Mouse (Mus musculus) limb, embryonic 14.5 days (tissue): ENCODE measurements around the gene Cblb. TPM values are rescaled to one million over a fixed set of nuclear protein-coding genes. Genes with fewer than 3 reads are reported as not detected.

Source experiments
- ATAC-seq: fragments of 200-750 bp; cut with Nextera tagmentation; 2 replicates; pipeline ENCODE4 v1.8.0; 2017; ENCODE audit warnings: low read depth, moderate number of reproducible peaks, moderate TSS enrichment; ENCODE audit not compliant: low FRiP score
- DNase-seq: peaks from one replicate; pipeline ENCODE4 v3.0.0-alpha.2; 2015; ENCODE audit warnings: low spot score
- H3K27ac ChIP-seq: fragments of 300-500 bp; sonication (generic); replicated peaks from 2 replicates; pipeline ENCODE4 v1.5.1; 2014; ENCODE audit warnings: low read depth, mild to moderate bottlenecking, low read length, moderate library complexity, mixed read lengths
- H3K27me3 ChIP-seq: fragments of 300-500 bp; sonication (generic); 2 replicates; pipeline ENCODE4 v1.6.1; 2014; ENCODE audit warnings: low read length, mixed read lengths; ENCODE audit not compliant: control insufficient read depth, insufficient read depth
- H3K36me3 ChIP-seq: fragments of 300-500 bp; sonication (generic); 2 replicates; pipeline ENCODE4 v1.6.1; 2014; ENCODE audit warnings: mild to moderate bottlenecking, low read length, moderate library complexity, mixed read lengths; ENCODE audit not compliant: control insufficient read depth, insufficient read depth
- H3K4me1 ChIP-seq: fragments of 300-500 bp; sonication (generic); 2 replicates; pipeline ENCODE4 v1.6.1; 2014; ENCODE audit warnings: antibody characterized with exemption, low read length, mixed read lengths; ENCODE audit not compliant: control insufficient read depth, insufficient read depth
- H3K4me2 ChIP-seq: fragments of 300-500 bp; sonication (generic); replicated peaks from 2 replicates; pipeline ENCODE4 v1.6.1; 2014; ENCODE audit warnings: low read depth, mild to moderate bottlenecking, low read length, moderate library complexity; ENCODE audit not compliant: severe bottlenecking
- H3K4me3 ChIP-seq: fragments of 300-500 bp; sonication (generic); replicated peaks from 2 replicates; pipeline ENCODE4 v1.5.1; 2014; ENCODE audit warnings: low read length
- H3K9ac ChIP-seq: fragments of 300-500 bp; sonication (generic); 2 replicates; pipeline ENCODE4 v1.6.1; 2014; ENCODE audit warnings: mild to moderate bottlenecking, low read depth, low read length, moderate library complexity; ENCODE audit not compliant: severe bottlenecking
- H3K9me3 ChIP-seq: fragments of 300-500 bp; sonication (generic); 2 replicates; pipeline ENCODE4 v1.6.1; 2016; ENCODE audit warnings: low read length; ENCODE audit not compliant: control insufficient read depth
- POLR2A ChIP-seq: fragments of 200-500 bp; IDR thresholded peaks from 2 replicates; pipeline ENCODE4 v1.8.0; 2012; ENCODE audit warnings: inconsistent platforms, mild to moderate bottlenecking, moderate library complexity, borderline replicate concordance; ENCODE audit not compliant: insufficient read depth, insufficient read length; ENCODE audit errors: extremely low read depth
- WGBS: fragments of 180-500 bp; shearing (Covaris S2); extraction: QIAGEN DNeasy Blood & Tissue Kit; methylation state at CpG from one replicate; pipeline ENCODE4 v1.1.7; 2014; 5-methylcytosine and 5-hydroxymethylcytosine counted together
- polyA plus RNA-seq, 2 experiments: library from polyadenylated mRNA; depleted of rRNA in 1 of 2; stranded (reverse) in 1 of 2; unstranded in 1 of 2; fragments of >200 nt; fragmentation: Nextera tagmentation in 1 of 2; extraction: Ambion mirVana in 1 of 2; gene quantifications; 2 replicates each; pipeline versions ENCODE4 v1.2.1 to v1.2.3; 2012 to 2014

Gene Cblb
- polyA plus RNA-seq, 2 experiments = 16.9 to 23.7 TPM

- Histone ChIP-seq H3K4me1 (peaks cover 8% of the 10 kb centered on the region), H3K9ac (no peak overlapping the region), H3K27ac (no peak overlapping the region), H3K4me2 (no peak overlapping the region), H3K27me3 (no peaks in the 10 kb centered on the region), H3K4me3 (no peak overlapping the region), H3K9me3 (no peaks in the 10 kb centered on the region), H3K36me3 (no peaks in the 10 kb centered on the region)
- TF ChIP-seq POLR2A = no peak
- WGBS = 21% methylated on average over 2 of the region's 2 CpGs
- DNase-seq (peak; percentile 16), ATAC-seq (no peak)
Observed at GRCm38 (mm10) chr16:52242144-52242543, 211.1 kb downstream of the Cblb start.

- 82% methylated on average over 2 of the region's 4 CpGs for WGBS
- H3K27me3 ChIP-seq = no peaks in the 10 kb centered on the region
- TF ChIP-seq POLR2A = no peak
- H3K4me3 ChIP-seq = no peak overlapping the region
- ATAC-seq = no peak
- H3K9ac ChIP-seq = no peak overlapping the region
- H3K9me3 ChIP-seq = no peaks in the 10 kb centered on the region
- H3K36me3 ChIP-seq = no peaks in the 10 kb centered on the region
- H3K4me1 ChIP-seq = peaks cover 8% of the 10 kb centered on the region
- no peak for DNase-seq
- H3K4me2 ChIP-seq = no peak overlapping the region
- H3K27ac ChIP-seq = no peak overlapping the region
Observed at GRCm38 (mm10) chr16:52243421-52243973, 212.5 kb downstream of the Cblb start.

- no peaks in the 10 kb centered on the region for H3K27me3 ChIP-seq
- H3K27ac ChIP-seq = no peak overlapping the region
- H3K4me3 ChIP-seq = no peak overlapping the region
- H3K9me3 ChIP-seq = no peaks in the 10 kb centered on the region
- no peak for TF ChIP-seq POLR2A
- ATAC-seq (no peak), DNase-seq (no peak)
- H3K36me3 ChIP-seq = no peaks in the 10 kb centered on the region; the same call in 1 of the 2 replicates
- no peak overlapping the region for H3K9ac ChIP-seq
- no peak overlapping the region for H3K4me2 ChIP-seq
- no peaks in the 10 kb centered on the region for H3K4me1 ChIP-seq
- 82% methylated on average over 4 of the region's 4 CpGs for WGBS
Observed at GRCm38 (mm10) chr16:52250196-52250595, 219.2 kb downstream of the Cblb start.

- no peak for ATAC-seq
- Histone ChIP-seq H3K4me2 (no peak overlapping the region), H3K36me3 (no peaks in the 10 kb centered on the region; the same call in 1 of the 2 replicates), H3K4me3 (no peak overlapping the region), H3K4me1 (no peaks in the 10 kb centered on the region), H3K27ac (no peak overlapping the region), H3K27me3 (no peaks in the 10 kb centered on the region), H3K9me3 (no peaks in the 10 kb centered on the region), H3K9ac (no peak overlapping the region)
- no peak for DNase-seq
- no peak for TF ChIP-seq POLR2A
- WGBS = 80% methylated on average over 4 of the region's 4 CpGs
Observed at GRCm38 (mm10) chr16:52250935-52251334, 219.9 kb downstream of the Cblb start.
